Mouse (Mus musculus): ENCODE measurements around the gene Angptl2. TPM values are rescaled to one million over a fixed set of nuclear protein-coding genes. Genes with fewer than 3 reads are reported as not detected.

Angptl2 gene
- 39.0 and 46.0 TPM in 2 replicates for polyA plus RNA-seq (2015; fragmentation: Nextera tagmentation; extraction: Ambion mirVana)

DNA sequence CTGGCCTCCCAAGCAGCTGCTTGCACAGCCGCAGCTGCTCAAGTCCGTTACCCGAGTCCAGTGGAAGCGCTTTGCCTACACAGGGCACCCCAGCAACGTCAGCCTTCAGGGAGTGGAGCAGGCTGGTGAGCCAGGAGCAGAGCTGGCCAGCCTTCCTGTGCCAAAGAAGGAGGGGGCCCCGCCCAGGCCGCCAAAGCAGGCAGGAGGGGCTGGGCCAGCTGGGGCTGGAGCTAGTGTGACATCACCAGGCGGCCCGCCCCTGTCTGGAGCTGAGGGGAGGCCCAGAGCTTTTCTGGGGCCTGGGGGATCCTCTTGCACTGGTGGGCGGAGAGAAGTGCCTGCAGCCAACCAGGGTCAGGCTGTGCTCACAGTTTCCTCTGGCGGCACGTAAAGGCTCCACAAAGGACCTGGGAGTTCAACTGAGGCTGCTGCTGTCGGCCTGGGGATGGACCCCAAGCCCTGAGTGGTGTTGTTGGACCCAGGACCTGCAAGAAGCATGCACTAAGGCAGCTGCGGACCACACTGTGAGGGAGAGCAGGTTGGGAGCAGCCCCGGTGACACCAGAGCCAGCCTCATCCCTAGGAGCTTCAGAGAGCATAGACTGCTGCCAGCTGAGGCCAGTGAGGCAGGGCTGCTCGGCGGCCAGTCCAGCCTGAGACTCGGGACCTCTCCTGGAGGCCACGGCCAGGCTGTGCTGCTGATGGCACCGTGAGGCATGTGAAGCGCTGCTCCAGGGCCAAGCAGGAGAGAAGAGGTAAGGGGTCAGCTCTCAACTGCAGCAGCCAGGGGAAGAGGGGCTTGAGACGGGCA, at the start of gene Angptl2:
Angptl2 (plus strand) TSS at position 370 of the 810 bp plus-strand sequence.

Other genes starting within 250 kb of the Angptl2 start
- 12.2 and 13.6 TPM in 2 replicates for gene Slc2a8, start 234.0 kb upstream of the Angptl2 start, polyA plus RNA-seq (2015; fragmentation: Nextera tagmentation; extraction: Ambion mirVana)
- gene Garnl3, start 84.4 kb upstream of the Angptl2 start, polyA plus RNA-seq (2015; fragmentation: Nextera tagmentation; extraction: Ambion mirVana), result 3.7 and 5.1 TPM in 2 replicates
- 3.0 and 3.2 TPM in 2 replicates for gene Ralgps1, start 155.4 kb downstream of the Angptl2 start, polyA plus RNA-seq (2015; fragmentation: Nextera tagmentation; extraction: Ambion mirVana)
- 2.0 and 2.4 TPM in 2 replicates for gene Zbtb34, start 215.3 kb downstream of the Angptl2 start, polyA plus RNA-seq (2015; fragmentation: Nextera tagmentation; extraction: Ambion mirVana)